Mouse (Mus musculus): ENCODE results near the gene Gk5.

GRCm38 (mm10) chr9:96144883-96145282, 25.7 kb downstream of the Gk5 start:
- no peak for TF ChIP-seq CTCF (conservative IDR thresholded peaks at IDR 0.05 in 1 of 2, IDR thresholded peaks at IDR 0.05 in 1 of 2; ENCODE audit: low read depth in 2 of 2, low read length in 2 of 2)
- TF ChIP-seq MAFK (IDR thresholded peaks at IDR 0.05; ENCODE audit: insufficient replicate concordance, low read length): no peak
- TF ChIP-seq ZC3H11A (IDR thresholded peaks at IDR 0.05; ENCODE audit: low read depth, low read length): no peak
- no peak for TF ChIP-seq POLR2A (IDR thresholded peaks at IDR 0.05; ENCODE audit: low read depth, low read length)
- no peak for TF ChIP-seq CHD2 (IDR thresholded peaks at IDR 0.05; ENCODE audit: low read length)
- no peak for TF ChIP-seq TCF12 (IDR thresholded peaks at IDR 0.05; ENCODE audit: low read depth, low read length)
- TF ChIP-seq TBP (conservative IDR thresholded peaks at IDR 0.05; ENCODE audit: low read depth, low read length): no peak
- no peak for TF ChIP-seq GABPA (IDR thresholded peaks at IDR 0.05; ENCODE audit: insufficient replicate concordance, low read depth, low read length)
- no peak for TF ChIP-seq ZMIZ1 (IDR thresholded peaks at IDR 0.05; ENCODE audit: low read depth, low read length)
- TF ChIP-seq NRF1 (IDR thresholded peaks at IDR 0.05; ENCODE audit: low read depth, low read length): no peak

Data from CH12.LX (cell line).